Mouse (Mus musculus): Measurements from ENCODE around the gene Scarf1. TPM values are rescaled to one million over a fixed set of nuclear protein-coding genes. Genes with fewer than 3 reads are reported as not detected.

Scarf1 gene
- total and polyA plus RNA-seq, 3 experiments: 0.15 to 0.28 TPM; not detected in 1

- TF ChIP-seq BHLHE40 (IDR thresholded peaks at IDR 0.05; ENCODE audit: borderline replicate concordance, low read depth, low read length) (peak; percentile 38; the same call in 1 of the 2 replicates), TBP (IDR thresholded peaks at IDR 0.05; ENCODE audit: low read depth, low read length) (no peak), HCFC1 (IDR thresholded peaks at IDR 0.05; ENCODE audit: low read depth, low read length) (no peak; the same call in 1 of the 2 replicates), MYC (IDR thresholded peaks at IDR 0.05; ENCODE audit: low read depth, low read length) (peak; percentile 74), MAZ (IDR thresholded peaks at IDR 0.05; ENCODE audit: low read depth, low read length) (peak; percentile 80), USF1 (IDR thresholded peaks at IDR 0.05; ENCODE audit: low read depth, low read length) (peak; percentile 15; the same call in 1 of the 2 replicates), MXI1 (IDR thresholded peaks at IDR 0.05; ENCODE audit: low read depth, low read length) (peak; percentile 82), CHD2 (IDR thresholded peaks at IDR 0.05; ENCODE audit: low read length) (no peak), TCF12 (IDR thresholded peaks at IDR 0.05; ENCODE audit: low read depth, low read length) (0 out of 2 replicates have a peak, but pooled peaks have one; percentile 38), KAT2A (conservative IDR thresholded peaks at IDR 0.05; ENCODE audit: low read depth, low read length) (no peak), USF2 (IDR thresholded peaks at IDR 0.05; ENCODE audit: borderline replicate concordance in 1 of 2, insufficient read depth in 1 of 2, low read depth in 1 of 2, low read length in 2 of 2) (no peak), ZC3H11A (IDR thresholded peaks at IDR 0.05; ENCODE audit: low read depth, low read length) (peak; percentile 99), RCOR1 (IDR thresholded peaks at IDR 0.05; ENCODE audit: low read depth, low read length) (peak; percentile 49; the same call in 1 of the 2 replicates), UBTF (IDR thresholded peaks at IDR 0.05; ENCODE audit: borderline replicate concordance, insufficient read depth, low read depth, low read length) (no peak), JUND (IDR thresholded peaks at IDR 0.05; ENCODE audit: low read depth, low read length) (peak; percentile 79), TAL1 (IDR thresholded peaks at IDR 0.05; ENCODE audit: low read length) (peak; percentile 77), ELF1 (IDR thresholded peaks at IDR 0.05; ENCODE audit: low read depth, low read length) (no peak)
Observed at GRCm38 (mm10) chr11:75572854-75573650, 59.7 kb downstream of the Scarf1 start (continued).

GRCm38 (mm10) chr11:75574378-75575123 lies 61.2 kb downstream of the Scarf1 start:
- H3K27me3 ChIP-seq (ENCODE audit: control insufficient read depth in 1 of 2, insufficient read depth in 2 of 2, low read length in 2 of 2): no peaks in the 10 kb centered on the region
- H3K36me3 ChIP-seq (ENCODE audit: control insufficient read depth in 1 of 2, insufficient read depth in 2 of 2, low read length in 2 of 2): no peaks in the 10 kb centered on the region
- H3K4me3 ChIP-seq (ENCODE audit: control insufficient read depth in 1 of 2, insufficient read depth in 1 of 2, low read depth in 2 of 2, low read length in 2 of 2): no peak overlapping the region
- no peak for TF ChIP-seq KAT2A (conservative IDR thresholded peaks at IDR 0.05; ENCODE audit: low read depth, low read length)
- TF ChIP-seq TAL1 (IDR thresholded peaks at IDR 0.05; ENCODE audit: low read length): no peak
- TF ChIP-seq NRF1 (IDR thresholded peaks at IDR 0.05; ENCODE audit: insufficient read depth, low read depth, low read length, poor library complexity, severe bottlenecking): no peak
- no peak for TF ChIP-seq CHD1 (IDR thresholded peaks at IDR 0.05; ENCODE audit: low read depth, low read length)
- TF ChIP-seq NELFE (IDR thresholded peaks at IDR 0.05; ENCODE audit: low read depth, low read length): no peak
- TF ChIP-seq HCFC1 (IDR thresholded peaks at IDR 0.05; ENCODE audit: low read depth, low read length): no peak
- no peak for TF ChIP-seq USF1 (IDR thresholded peaks at IDR 0.05; ENCODE audit: low read depth, low read length)
- TF ChIP-seq UBTF (IDR thresholded peaks at IDR 0.05; ENCODE audit: borderline replicate concordance, insufficient read depth, low read depth, low read length): no peak
- no peak for TF ChIP-seq TCF12 (IDR thresholded peaks at IDR 0.05; ENCODE audit: low read depth, low read length)
- TF ChIP-seq RCOR1 (IDR thresholded peaks at IDR 0.05; ENCODE audit: low read depth, low read length): no peak
- TF ChIP-seq POLR2AphosphoS5 (IDR thresholded peaks at IDR 0.05; ENCODE audit: borderline replicate concordance, low read depth, low read length): no peak
- no peak for TF ChIP-seq ZNF384 (IDR thresholded peaks at IDR 0.05; ENCODE audit: low read depth, low read length)
- TF ChIP-seq GABPA (IDR thresholded peaks at IDR 0.05; ENCODE audit: low read depth, low read length): no peak
- TF ChIP-seq E2F4 (IDR thresholded peaks at IDR 0.05; ENCODE audit: borderline replicate concordance, low read depth, low read length): no peak
- no peak for TF ChIP-seq SMC3 (IDR thresholded peaks at IDR 0.05; ENCODE audit: low read depth, low read length)
- TF ChIP-seq GATA1 (IDR thresholded peaks at IDR 0.05; ENCODE audit: low read depth, low read length): no peak
- no peak for TF ChIP-seq TBP (IDR thresholded peaks at IDR 0.05; ENCODE audit: low read depth, low read length)
- no peak for TF ChIP-seq CTCF (IDR thresholded peaks at IDR 0.05 in 2 of 3, conservative IDR thresholded peaks at IDR 0.05 in 1 of 3; ENCODE audit: control insufficient read depth in 1 of 3, insufficient read depth in 1 of 3, low read depth in 2 of 3, low read length in 3 of 3, poor library complexity in 1 of 3, severe bottlenecking in 1 of 3)
- no peak for DNase-seq (ENCODE audit: low read depth, low spot score)
- H3K27ac ChIP-seq (ENCODE audit: control insufficient read depth, low read depth, low read length): no peak overlapping the region
- no peaks in the 10 kb centered on the region for H3K9me3 ChIP-seq (replicated peaks; ENCODE audit: insufficient read depth, low read length)
- no peak overlapping the region for H3K9ac ChIP-seq (ENCODE audit: control insufficient read depth, low read depth, low read length, poor library complexity, severe bottlenecking)
- peaks cover 0 to 6% of the 10 kb centered on the region in 2 experiments; a peak in 1 of 4 replicates for H3K4me1 ChIP-seq (ENCODE audit: control insufficient read depth in 1 of 2, insufficient read depth in 2 of 2, low read length in 2 of 2)
- H3K79me2 ChIP-seq (ENCODE audit: control insufficient read depth, insufficient read depth, low read length, poor library complexity): no peaks in the 10 kb centered on the region

Data from MEL (cell line).